Comparison of ENCODE assay signal across 16 mouse cellular contexts in the genomic region with DNA sequence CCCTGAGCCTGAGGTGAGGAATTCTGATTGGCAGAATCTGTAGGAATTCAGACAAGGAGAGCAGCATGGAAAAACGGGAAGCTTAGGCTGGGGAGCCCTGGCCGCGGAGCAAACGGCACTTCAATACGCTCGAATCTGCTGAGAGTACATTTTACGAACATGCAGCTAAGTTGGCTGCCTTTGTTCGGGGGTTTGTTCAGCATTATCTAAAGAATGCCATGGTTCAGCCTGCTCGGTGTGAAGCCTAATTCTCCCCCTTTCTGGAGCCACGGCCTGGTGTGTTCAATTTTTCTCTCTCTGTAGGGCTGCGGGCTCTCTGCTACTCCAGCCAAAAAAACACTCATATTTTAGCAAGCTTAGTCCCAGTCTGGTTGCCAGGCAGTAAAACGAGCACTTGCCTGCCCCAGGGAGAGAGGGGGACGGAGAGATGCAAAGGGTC.
DNase-seq lines count a peak whose midpoint lies in the region; ATAC-seq and TF ChIP-seq lines count a peak whose summit lies in the region.
"Had no signal": no experiment of that assay in that cellular context is flagged by ENCODE, and none has a peak within 500 bp of the region (broad histone marks: within the 10 kb centered on the region; RNA-seq: fewer than 3 reads in every experiment).

No protein-coding gene starts in this region.

- intact Hi-C loops in left cerebral cortex, adult 2 months (cut with DNase I): no loop called here

- no peaks in the 10 kb centered on the region for H3K9me3 ChIP-seq in heart, embryonic 11.5 days (replicated peaks; ENCODE audit: control insufficient read depth, low read length)
- no peaks in the 10 kb centered on the region for H3K9me3 ChIP-seq in embryonic facial prominence, embryonic 11.5 days (replicated peaks; ENCODE audit: control insufficient read depth, low read length)
- no peaks in the 10 kb centered on the region for H3K9me3 ChIP-seq in hindbrain, embryonic 12.5 days (replicated peaks)
- no peaks in the 10 kb centered on the region for H3K9me3 ChIP-seq in midbrain, embryonic 13.5 days
- H3K9me3 ChIP-seq: stomach, embryonic 15.5 days had no signal

- 36% methylated on average over 13 of the region's 13 CpGs for WGBS in heart, embryonic 11.5 days (ENCODE audit: insufficient replicate concordance)
- WGBS in embryonic facial prominence, embryonic 11.5 days: 15% methylated on average over 13 of the region's 13 CpGs
- 8% methylated on average over 13 of the region's 13 CpGs for WGBS in hindbrain, embryonic 12.5 days
- WGBS in midbrain, embryonic 13.5 days: 4% methylated on average over 13 of the region's 13 CpGs

- no peaks in the 10 kb centered on the region for H3K36me3 ChIP-seq in heart, embryonic 11.5 days (ENCODE audit: control insufficient read depth, insufficient read depth, low read length)
- no peaks in the 10 kb centered on the region for H3K36me3 ChIP-seq in embryonic facial prominence, embryonic 11.5 days (replicated peaks; ENCODE audit: control insufficient read depth, insufficient read depth, low read depth, low read length)
- no peaks in the 10 kb centered on the region for H3K36me3 ChIP-seq in hindbrain, embryonic 12.5 days
- no peaks in the 10 kb centered on the region for H3K36me3 ChIP-seq in midbrain, embryonic 13.5 days
- H3K36me3 ChIP-seq: G1E; stomach, embryonic 15.5 days had no signal

- no peak overlapping the region for H3K4me3 ChIP-seq in heart, embryonic 11.5 days (ENCODE audit: low read depth, low read length)
- H3K4me3 ChIP-seq in embryonic facial prominence, embryonic 11.5 days (ENCODE audit: low read depth, low read length): no peak overlapping the region
- H3K4me3 ChIP-seq in hindbrain, embryonic 12.5 days: no peak overlapping the region
- H3K4me3 ChIP-seq in midbrain, embryonic 13.5 days (replicated peaks): no peak overlapping the region
- no peak overlapping the region for H3K4me3 ChIP-seq in left cerebral cortex, adult 2 months
- H3K4me3 ChIP-seq: stomach, embryonic 15.5 days had no signal

- no peaks in the 10 kb centered on the region for H3K27me3 ChIP-seq in heart, embryonic 11.5 days (ENCODE audit: control insufficient read depth, insufficient read depth, low read length)
- no peaks in the 10 kb centered on the region for H3K27me3 ChIP-seq in embryonic facial prominence, embryonic 11.5 days (ENCODE audit: control insufficient read depth, insufficient read depth, low read length)
- H3K27me3 ChIP-seq in hindbrain, embryonic 12.5 days: peaks cover 72% of the 10 kb centered on the region
- peaks cover 95% of the 10 kb centered on the region for H3K27me3 ChIP-seq in midbrain, embryonic 13.5 days
- H3K27me3 ChIP-seq: stomach, embryonic 15.5 days had no signal

- no peak for ATAC-seq in heart, embryonic 11.5 days (replicated peaks; ENCODE audit: insufficient number of reproducible peaks, low FRiP score, low TSS enrichment)
- ATAC-seq in embryonic facial prominence, embryonic 11.5 days (replicated peaks; ENCODE audit: insufficient number of reproducible peaks, low FRiP score, low TSS enrichment, low read depth): 0 out of 2 replicates have a peak, but pooled peaks have one; percentile 20
- no peak for ATAC-seq in hindbrain, embryonic 12.5 days (ENCODE audit: low FRiP score)
- peak; percentile 80 for ATAC-seq in midbrain, embryonic 13.5 days

- TF ChIP-seq CTCF in left cerebral cortex, adult 2 months (IDR thresholded peaks at IDR 0.05): no peak

- no peak overlapping the region for H3K27ac ChIP-seq in heart, embryonic 11.5 days (ENCODE audit: low read depth, low read length)
- H3K27ac ChIP-seq in embryonic facial prominence, embryonic 11.5 days (replicated peaks; ENCODE audit: low read depth, low read length): no peak overlapping the region
- H3K27ac ChIP-seq in hindbrain, embryonic 12.5 days: no peak overlapping the region
- peak overlapping the region; percentile 22; the same call in 1 of the 2 replicates for H3K27ac ChIP-seq in midbrain, embryonic 13.5 days
- H3K27ac ChIP-seq in left cerebral cortex, adult 2 months: no peak overlapping the region
- H3K27ac ChIP-seq: macrophage; stomach, embryonic 15.5 days had no signal

- H3K4me2 ChIP-seq in heart, embryonic 11.5 days: peak overlapping the region; percentile 29
- H3K4me2 ChIP-seq in embryonic facial prominence, embryonic 11.5 days (ENCODE audit: low read depth, low read length): peak overlapping the region; percentile 5; the same call in 1 of the 2 replicates
- peak overlapping the region; percentile 24; the same call in 1 of the 2 replicates for H3K4me2 ChIP-seq in hindbrain, embryonic 12.5 days (replicated peaks)
- peak overlapping the region; percentile 33 for H3K4me2 ChIP-seq in midbrain, embryonic 13.5 days (replicated peaks)
- H3K4me2 ChIP-seq: stomach, embryonic 15.5 days had no signal

- no peaks in the 10 kb centered on the region for H3K4me1 ChIP-seq in heart, embryonic 11.5 days (ENCODE audit: control insufficient read depth, insufficient read depth, low read length)
- H3K4me1 ChIP-seq in embryonic facial prominence, embryonic 11.5 days (ENCODE audit: control insufficient read depth, insufficient read depth, low read length): no peaks in the 10 kb centered on the region
- peaks cover 21% of the 10 kb centered on the region for H3K4me1 ChIP-seq in hindbrain, embryonic 12.5 days
- peaks cover 29% of the 10 kb centered on the region for H3K4me1 ChIP-seq in midbrain, embryonic 13.5 days (replicated peaks)
- H3K4me1 ChIP-seq: stomach, embryonic 15.5 days had no signal

- H3K9ac ChIP-seq in heart, embryonic 11.5 days (ENCODE audit: low read depth, low read length): no peak overlapping the region
- H3K9ac ChIP-seq in embryonic facial prominence, embryonic 11.5 days (replicated peaks; ENCODE audit: low read length): no peak overlapping the region
- H3K9ac ChIP-seq in hindbrain, embryonic 12.5 days: 0 out of 2 replicates have a peak overlapping the region, but pooled peaks have one; percentile 28
- H3K9ac ChIP-seq in midbrain, embryonic 13.5 days (replicated peaks): no peak overlapping the region
- H3K9ac ChIP-seq: stomach, embryonic 15.5 days had no signal

- DNase-seq in heart, adult 8-10 months (ENCODE audit: low spot score): no peak
- peak; percentile 37 for DNase-seq in embryonic facial prominence, embryonic 11.5 days (ENCODE audit: low spot score)
- DNase-seq in layer of hippocampus, adult 9-11 months: no peak
- no peak for DNase-seq in left cerebral cortex, adult 2 months (ENCODE audit: extremely low spot score in 1 of 2, low spot score in 2 of 2)
- no peak for DNase-seq in left cerebral cortex, adult 9 months (ENCODE audit: low spot score in 2 of 2)
- DNase-seq: adrenal gland, postnatal 14 days; cerebellum, adult 18-20 months; heart, postnatal 10 days; kidney, postnatal 14 days; liver had no signal

Comparison
In these comparisons a context has a peak if more than half of its experiments do, and no peak if none do; other contexts are left out.
1. ATAC-seq: peak in embryonic facial prominence, embryonic 11.5 days (single experiment) and midbrain, embryonic 13.5 days (single experiment); none in heart, embryonic 11.5 days (single experiment) and hindbrain, embryonic 12.5 days (single experiment).
2. Peak in every context shown above with its lines, with median percentiles within 50 percentile points of each other: H3K4me2 ChIP-seq.